Mouse (Mus musculus): ENCODE data around the gene Aldh1l1. TPM values are rescaled to one million over a fixed set of nuclear protein-coding genes. Genes with fewer than 3 reads are reported as not detected.
"Not testable (repeated sequence)": the region's sequence is repeated elsewhere in the genome, so short reads cannot be mapped to it uniquely, and the experiment has no call there.

Gene Aldh1l1
- total RNA-seq, 2 experiments from 2014 or later = not detected

DNA sequence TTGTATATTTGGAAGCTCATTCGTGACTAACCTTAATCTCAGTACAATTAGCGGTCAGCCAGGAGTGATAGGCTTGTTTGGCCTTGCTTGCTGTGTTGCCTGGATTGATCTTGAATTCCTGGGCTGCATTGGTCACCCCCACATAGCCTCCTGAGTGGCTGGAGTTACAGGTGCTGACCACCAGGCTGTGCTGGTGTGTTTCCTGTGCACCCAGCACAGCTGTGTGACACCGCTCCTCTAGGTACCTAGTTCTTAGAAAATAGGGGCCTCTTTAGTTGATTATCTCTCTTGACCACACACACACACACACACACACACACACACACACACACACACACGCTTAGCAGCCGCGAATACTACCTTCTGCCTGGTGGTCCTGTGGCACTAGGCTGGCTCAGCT, 122.0 kb downstream of the Aldh1l1 start:
- ATAC-seq (replicated peaks; ENCODE audit: low FRiP score, poor library complexity, severe bottlenecking) = 0 out of 2 replicates have a peak, but pooled peaks have one; percentile 43

DNA sequence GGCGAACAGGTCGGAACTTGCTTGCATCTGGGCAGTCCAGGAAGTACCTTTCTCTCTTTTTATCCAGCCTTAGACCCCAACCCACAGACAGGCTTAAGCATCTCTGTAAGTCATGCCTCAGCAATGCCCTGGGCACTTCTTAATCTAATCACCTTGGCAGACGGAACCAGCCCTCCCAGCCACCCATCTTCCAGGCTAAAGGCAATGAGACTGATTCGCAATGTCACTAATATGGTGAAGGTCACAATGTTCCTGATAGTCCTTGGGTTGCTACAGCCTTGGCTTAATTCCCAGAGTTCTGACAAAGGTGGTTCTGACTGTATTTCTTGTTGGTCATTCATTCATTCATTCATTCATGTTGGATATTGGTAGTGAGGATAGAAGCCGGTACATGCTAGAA, 124.0 kb downstream of the Aldh1l1 start:
- ATAC-seq (replicated peaks; ENCODE audit: low FRiP score, poor library complexity, severe bottlenecking) = no peak

DNA sequence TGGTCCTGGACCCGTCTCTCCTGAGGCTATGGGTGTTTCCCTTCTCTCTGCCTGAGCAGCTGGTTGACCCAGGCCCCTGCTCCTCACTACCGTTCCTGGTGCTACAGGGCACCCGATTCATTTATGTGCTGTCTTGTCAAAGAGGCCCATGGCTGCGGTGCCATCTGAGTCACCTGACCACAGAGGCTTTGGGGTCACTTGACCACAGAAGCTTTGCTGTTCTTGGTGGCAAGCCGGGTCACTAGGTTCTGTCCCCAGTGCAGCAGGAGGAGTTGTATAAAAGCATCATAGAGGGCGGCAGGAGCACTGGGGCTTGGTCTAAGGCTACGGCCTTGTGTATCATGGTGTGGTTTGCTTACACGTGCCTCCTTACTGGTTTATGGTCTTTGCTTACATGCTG, 127.0 kb downstream of the Aldh1l1 start:
- no peak for ATAC-seq (replicated peaks; ENCODE audit: low FRiP score, poor library complexity, severe bottlenecking)

DNA sequence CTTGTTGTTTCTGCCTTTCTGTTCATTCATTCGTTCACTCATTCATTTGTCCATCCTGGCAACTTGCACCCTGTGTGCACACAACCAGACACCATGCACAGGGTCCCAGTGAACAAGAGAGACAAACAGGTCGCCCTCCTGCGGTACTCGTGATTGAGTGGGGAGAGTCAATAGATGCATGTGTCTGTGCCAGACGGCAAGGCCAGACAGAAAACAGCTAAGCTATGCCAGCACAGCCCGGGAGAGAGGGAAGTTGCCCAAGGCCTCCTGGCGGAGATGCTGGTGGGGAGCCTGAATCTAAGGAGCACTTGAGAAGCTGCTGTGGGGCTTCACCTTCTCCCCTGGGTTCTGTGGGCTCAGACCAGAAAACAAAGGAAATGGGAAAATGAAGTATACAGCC, 129.1 kb downstream of the Aldh1l1 start:
- no peak for ATAC-seq (replicated peaks; ENCODE audit: low FRiP score, poor library complexity, severe bottlenecking)

DNA sequence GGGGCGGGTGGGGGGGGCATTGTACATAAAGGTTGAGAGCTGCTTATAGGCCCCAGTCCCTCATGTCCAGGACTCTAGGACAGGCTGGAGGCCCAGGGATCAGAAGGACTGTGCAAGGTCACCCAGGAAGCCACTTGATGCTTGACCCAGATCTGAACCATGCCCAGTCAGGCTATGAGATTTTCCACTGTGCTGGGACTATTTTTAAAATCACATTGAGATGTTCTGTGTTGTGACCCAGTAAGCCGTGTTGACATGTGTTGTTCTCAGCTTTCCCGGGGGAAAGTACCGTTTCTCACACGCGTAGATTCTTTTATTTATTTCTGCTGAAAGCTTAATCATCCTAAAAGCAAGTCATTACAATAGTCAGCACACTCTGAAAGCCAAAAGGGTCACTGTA, 129.8 kb downstream of the Aldh1l1 start:
- ATAC-seq (replicated peaks; ENCODE audit: low FRiP score, poor library complexity, severe bottlenecking) = no peak

DNA sequence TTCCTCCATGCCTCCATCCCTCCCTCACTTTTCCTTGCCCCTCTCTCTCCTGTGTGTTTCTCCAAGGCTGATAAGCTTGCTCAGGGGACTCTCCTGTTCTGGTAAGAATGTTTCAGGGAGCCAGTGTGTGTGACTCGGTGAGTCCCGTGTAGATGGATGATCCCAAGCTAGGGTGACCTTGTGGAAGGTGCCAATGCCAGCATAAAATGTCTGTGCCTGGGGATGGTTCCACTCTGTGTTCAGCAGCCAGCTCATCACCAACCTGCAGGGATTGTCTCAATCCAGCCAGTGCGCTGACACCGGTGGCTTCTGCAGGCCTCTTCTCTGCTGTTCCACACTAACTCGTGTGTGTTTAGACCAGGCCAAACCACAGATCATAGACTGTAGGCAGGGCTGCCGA, 130.3 kb downstream of the Aldh1l1 start:
- no peak for ATAC-seq (replicated peaks; ENCODE audit: low FRiP score, poor library complexity, severe bottlenecking)

DNA sequence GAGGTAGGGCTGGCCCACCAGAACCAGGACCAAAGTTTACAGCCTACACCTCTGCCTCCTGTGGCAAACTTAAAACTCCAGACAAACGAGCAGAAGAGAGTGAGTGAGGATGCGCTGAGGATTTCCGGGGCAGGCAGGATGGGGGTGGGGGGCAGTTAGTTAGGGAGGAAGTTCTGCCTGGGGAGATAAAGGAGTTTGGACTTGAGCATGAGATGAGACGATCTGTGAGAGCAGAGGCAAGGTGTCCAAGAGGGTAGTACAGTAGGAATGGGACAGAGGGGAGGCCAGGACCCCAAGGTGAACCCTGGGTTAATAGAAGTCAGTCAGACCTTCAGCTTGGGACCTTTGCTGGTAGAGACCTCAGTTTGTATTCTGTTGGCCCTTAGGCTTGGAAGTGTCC, 132.0 kb downstream of the Aldh1l1 start:
- no peak for ATAC-seq (replicated peaks; ENCODE audit: low FRiP score, poor library complexity, severe bottlenecking)

DNA sequence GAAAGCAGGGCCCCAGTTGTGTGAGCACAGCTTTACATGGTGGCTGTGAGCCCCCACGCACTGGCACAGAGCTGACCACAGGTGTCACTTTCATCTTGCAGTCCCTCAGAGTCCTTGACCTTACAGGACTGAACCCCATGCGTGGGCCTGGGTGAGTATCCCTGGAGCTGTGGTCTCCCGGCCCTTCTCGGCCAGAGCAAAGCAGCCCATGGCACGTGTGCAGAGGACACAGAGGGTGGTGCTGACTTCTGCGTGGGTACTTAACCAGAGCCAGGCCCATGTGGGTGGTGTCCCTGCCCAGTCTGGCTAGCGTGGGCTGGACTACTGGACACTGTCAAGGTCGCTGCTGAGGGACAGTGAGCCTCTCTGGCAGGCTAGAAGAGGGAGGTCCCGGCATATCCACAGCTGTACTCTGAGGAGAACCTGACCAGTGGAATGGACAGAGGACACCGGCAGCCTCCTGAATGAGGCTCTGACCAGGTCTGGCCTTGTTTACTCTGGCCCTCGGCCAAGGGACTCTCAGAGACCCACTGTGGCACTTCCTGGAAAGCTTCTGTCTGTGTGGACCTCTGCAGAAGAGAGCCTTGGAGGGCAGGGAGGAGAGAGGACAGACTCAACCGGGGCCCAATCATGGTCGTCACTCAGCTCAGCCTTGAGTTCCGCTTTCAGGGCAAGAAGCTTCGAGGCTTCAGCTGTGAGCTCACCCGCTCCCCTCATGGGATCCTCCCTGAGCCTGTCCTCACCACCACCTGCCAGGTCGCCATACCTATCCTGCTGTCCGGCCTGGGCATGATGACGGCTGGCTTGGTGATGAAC, 132.8 kb downstream of the Aldh1l1 start:
- no peak; the same call in 1 of the 2 replicates for ATAC-seq (replicated peaks; ENCODE audit: low FRiP score, poor library complexity, severe bottlenecking)

DNA sequence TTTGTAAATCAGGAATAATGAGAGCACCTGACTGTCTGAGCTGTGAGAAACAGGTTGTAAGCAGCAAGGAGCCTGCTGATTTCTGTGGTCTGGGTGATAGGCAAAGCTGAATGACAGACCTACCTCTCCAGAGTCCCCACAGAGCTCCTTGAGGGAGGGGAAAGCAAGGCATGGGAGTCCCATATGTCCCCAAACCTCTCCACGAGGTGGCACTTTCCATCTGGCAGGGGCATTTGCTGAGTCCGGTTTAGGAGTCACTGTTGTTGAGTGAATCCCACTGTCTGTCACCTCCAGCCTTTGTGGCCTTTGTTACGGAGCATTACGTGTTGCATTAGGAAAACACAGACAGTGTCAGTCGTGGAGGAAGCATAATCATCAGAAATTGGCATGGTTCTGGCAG, 133.7 kb downstream of the Aldh1l1 start:
- no peak for ATAC-seq (replicated peaks; ENCODE audit: low FRiP score, poor library complexity, severe bottlenecking)

DNA sequence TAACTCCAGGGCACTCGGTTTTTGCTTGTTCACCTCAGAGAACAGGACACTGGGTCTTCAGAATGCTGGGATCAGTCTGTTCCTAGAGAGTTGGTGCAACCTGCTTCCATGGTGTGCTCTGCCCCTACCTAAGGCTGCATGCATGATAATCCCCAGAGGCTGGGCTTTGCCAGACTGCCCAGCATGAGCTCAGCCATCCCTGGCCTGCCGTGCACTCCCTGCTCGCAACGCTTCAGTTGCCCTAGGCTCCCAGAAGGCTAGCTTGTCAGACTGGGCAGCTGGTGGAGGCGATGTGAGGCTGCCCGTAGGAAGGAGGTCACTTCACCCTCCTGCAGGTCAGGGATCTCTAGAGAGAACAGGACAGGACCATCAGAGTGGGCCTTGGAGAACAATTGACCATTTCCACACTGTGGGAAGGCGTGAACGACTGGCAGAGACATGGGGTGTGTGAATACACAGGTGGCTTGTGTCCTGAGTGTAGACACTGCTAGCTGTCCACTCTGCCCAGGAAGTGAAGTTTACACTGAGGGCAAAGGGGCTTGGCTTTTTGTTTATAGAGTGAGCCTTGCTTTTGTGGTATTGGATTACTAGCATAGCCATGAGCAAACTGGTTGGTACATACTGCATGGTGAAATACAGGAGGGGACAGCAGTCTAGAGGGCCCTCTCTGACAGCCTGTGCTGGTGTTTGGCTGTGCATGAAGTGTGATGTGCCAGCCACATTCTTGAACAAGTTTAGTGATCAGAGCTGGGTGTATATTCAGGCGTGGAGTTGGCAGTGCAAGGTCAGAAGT, 134.8 kb downstream of the Aldh1l1 start:
- no peak for ATAC-seq (replicated peaks; ENCODE audit: low FRiP score, poor library complexity, severe bottlenecking)

DNA sequence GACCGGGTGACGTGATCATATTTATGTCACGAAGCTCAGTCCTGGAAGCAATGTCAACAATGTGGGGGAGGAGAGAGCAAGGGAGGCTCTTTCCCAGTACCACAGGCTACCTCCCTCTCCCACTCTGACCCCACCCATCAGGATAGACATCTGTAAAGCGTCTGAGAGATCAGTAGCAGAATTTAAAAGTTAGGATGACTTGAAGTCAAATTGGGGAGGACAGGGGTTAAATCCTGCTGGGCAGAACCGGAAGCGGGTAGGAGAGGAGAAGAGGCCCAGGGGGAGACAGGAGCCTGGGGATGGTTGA, 135.3 kb downstream of the Aldh1l1 start:
- no peak for ATAC-seq (replicated peaks; ENCODE audit: low FRiP score, poor library complexity, severe bottlenecking)

DNA sequence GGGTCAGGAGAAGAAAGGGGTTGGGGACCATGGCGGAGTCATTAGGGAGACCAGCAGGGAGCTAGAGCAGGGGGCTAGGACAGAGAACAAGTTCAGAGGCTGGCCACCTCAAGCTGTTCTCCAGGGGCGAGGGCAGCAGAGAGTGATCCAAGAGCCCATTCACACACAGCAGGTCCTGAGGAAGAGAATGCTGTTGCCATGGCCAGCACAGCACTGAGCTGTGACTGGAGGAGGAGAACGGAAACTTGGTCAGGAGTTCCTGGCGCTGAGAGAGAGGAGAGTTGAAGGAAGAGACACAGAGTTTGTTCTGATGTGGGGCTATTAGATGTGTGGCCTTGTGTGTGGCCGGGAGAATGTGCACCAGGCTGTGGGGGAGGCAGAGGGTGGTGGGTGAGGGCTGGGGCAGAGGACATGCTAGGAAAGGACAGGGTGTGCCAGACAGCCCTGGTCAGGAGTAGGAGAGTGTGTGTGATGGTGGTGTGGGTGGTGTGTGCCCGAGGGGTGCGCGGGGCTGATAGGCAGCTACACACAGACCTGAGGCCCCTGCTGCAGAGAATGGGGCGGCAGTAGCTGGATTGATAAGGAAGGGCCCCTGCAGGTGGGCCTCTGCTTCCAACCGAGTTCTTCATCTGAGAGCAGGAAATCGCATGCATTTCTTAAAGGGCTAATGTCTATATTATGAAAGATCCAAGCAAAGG, 136.7 kb downstream of the Aldh1l1 start:
- ATAC-seq (replicated peaks; ENCODE audit: low FRiP score, poor library complexity, severe bottlenecking) = peak; percentile 48

DNA sequence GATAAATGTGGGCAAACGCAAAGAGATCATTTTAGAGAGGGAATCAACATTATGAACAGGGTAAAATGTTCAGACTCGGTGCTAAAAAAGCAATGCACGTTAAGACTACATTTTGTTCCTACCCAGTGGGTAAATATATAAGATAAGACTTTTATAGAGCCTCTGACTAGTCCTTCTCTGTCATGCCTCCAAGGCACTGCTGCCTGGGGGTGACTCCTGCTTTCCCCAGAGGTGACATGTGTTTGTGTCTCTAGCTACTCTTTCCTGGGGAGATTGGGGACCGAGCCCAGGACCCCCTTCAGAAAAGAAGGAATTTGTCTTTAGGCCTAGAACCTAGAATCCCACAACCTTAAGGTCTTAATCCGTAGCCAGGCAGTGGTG, 137.2 kb downstream of the Aldh1l1 start:
- no peak for ATAC-seq (replicated peaks; ENCODE audit: low FRiP score, poor library complexity, severe bottlenecking)

DNA sequence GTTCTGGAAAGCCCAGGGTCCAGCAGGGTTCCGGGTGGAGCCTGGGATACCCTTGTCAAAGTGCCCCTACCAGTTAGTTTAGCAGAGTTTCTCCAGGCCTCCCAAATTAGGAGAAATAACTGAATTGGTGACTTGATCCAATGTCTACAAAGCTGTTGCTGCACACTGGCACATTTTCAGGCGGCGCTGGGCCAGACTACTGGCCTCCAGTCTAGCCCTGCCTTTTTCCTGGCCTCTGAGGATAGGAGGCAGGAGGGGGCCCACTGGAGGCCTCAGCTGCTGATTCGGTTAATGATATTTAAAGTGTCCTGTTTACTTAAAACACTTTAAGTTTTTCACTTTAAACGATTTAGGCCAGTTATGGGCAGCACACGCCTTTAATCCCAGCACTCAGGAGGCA, 138.0 kb downstream of the Aldh1l1 start:
- no peak for ATAC-seq (replicated peaks; ENCODE audit: low FRiP score, poor library complexity, severe bottlenecking)

DNA sequence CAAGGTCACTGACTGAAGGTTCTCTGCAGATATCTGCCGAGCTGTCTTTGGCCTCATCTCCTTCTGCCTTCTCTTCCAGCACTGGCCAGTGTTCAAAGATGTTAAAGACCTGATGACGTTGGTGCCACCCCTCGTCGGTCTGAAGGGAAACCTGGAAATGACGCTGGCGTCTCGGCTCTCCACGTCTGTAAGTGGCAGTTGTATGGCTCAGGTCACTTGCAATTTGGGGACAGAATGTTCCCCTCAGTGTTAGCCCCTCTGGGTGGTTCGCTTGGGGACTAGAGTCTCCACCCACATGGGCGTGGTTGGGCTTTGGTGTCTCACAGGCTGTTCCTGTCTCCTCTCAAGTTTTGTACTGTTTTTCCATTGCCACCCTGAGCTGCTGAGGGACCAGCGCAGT, 138.5 kb downstream of the Aldh1l1 start:
- ATAC-seq (replicated peaks; ENCODE audit: low FRiP score, poor library complexity, severe bottlenecking) = peak; percentile 69

DNA sequence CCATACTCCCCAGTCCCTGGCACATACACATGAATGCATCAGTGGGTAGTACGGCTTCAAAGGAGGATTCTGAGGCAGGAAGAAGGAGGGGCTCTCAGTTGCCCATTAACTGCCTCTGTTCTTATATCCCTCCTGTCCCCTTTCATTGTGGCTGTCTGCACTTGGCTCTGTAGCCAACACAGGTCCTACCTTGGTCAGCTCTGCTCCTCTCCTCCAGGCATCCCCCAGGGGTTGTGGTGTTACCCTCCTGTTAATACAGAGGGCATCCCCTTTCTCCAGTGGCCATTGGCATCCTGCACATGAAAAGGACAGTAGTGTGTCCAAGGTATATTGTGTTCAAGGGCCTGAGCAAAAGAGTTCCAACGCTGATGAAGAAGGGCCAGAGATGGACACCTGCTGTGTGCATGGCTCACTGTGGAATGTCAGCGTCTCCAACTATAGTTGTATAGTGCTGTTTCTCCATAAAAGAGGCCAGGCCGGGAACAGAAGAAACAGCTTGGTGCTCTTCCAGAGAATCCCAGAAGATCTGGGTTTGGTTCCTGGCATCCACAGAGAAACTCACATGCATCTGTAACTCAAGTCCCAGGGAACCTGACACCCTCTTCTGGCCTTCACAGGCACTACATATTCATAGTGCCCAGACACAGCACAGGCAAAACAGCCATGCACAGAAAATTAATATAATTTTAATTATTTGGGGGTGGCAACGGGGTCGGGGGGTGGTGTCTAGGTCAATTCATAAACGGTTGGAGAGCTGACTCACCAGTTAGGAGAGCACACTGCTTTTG, 139.2 kb downstream of the Aldh1l1 start:
- ATAC-seq (replicated peaks; ENCODE audit: low FRiP score, poor library complexity, severe bottlenecking) = no peak

DNA sequence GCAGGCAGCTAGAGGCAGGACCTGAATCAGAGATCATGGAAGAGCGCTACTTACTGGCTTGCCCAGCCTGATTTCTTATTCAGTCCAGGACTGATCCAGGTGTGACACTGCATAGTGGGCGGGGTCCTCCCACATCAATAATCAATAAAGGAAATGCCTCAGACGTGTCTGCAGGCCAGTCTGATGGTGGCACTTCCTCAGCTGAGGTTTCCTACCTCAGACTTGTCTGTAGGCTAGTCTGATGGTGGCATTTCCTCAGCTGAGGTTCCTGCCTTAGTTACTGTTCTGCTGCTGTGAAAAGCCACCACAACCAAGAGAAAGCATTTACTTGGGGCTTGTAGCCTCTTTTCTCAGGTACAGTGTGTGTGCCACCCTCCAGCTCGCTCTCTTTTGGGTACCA, 141.3 kb downstream of the Aldh1l1 start:
- no peak for ATAC-seq (replicated peaks; ENCODE audit: low FRiP score, poor library complexity, severe bottlenecking)

DNA sequence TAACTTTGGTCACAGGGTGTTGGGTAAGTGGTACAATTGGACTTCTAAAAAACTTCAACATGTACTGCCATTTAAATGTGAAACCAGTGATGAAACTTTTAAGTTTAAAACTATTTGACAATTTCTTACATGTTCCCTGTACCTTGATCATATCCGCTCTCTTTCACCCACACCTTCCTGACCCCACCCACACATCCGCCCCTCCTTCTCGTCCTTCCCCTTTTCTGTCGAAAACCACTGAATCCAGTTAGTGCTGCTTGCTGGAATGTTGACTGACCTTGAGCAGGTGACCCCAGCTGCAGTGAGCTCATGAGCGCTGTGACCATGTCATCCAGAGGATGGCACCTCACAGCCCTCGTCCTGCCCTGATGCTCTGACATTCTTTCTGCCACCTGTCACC, 143.3 kb downstream of the Aldh1l1 start:
- no peak for ATAC-seq (replicated peaks; ENCODE audit: low FRiP score, poor library complexity, severe bottlenecking)

DNA sequence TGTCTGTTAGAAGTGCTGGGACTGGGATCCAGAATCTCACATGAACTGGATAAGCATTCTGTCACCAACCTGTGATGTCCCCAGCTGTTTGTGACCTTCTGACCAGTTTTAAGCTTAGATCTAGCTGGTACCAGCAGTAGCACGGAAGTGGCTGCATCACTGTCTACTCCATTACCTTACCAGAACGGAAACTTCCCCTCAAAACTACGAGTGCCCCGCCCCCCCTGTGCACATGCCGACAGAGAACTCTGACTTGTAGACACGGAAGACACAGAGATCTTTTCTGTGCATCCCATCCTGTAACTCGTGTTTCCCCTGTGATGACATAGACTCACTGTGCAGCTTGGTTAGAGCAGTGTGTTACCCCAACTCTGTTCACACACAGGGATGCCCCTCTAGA, 144.2 kb downstream of the Aldh1l1 start:
- ATAC-seq (replicated peaks; ENCODE audit: low FRiP score, poor library complexity, severe bottlenecking) = no peak

DNA sequence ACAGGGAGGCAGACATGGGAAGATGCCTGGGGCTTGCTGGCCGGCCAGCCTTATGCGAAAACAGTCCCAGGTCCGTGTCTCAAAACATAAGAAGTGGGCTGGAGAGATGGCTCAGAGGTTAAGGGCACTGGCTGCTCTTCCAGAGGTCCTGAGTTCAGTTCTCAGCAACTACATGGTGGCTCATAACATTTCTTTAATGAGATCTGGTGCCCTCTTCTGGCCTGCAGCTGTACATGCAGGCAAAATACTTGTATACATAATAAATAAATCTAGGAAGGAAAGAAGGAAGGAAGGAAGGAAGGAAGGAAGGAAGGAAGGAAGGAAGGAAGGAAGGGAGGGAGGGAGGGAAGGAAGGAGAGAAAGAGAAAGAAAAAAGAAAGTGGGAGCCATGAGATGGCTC, 146.3 kb downstream of the Aldh1l1 start:
- ATAC-seq (replicated peaks; ENCODE audit: low FRiP score, poor library complexity, severe bottlenecking) = not testable (repeated sequence)
